In the genomic region with DNA sequence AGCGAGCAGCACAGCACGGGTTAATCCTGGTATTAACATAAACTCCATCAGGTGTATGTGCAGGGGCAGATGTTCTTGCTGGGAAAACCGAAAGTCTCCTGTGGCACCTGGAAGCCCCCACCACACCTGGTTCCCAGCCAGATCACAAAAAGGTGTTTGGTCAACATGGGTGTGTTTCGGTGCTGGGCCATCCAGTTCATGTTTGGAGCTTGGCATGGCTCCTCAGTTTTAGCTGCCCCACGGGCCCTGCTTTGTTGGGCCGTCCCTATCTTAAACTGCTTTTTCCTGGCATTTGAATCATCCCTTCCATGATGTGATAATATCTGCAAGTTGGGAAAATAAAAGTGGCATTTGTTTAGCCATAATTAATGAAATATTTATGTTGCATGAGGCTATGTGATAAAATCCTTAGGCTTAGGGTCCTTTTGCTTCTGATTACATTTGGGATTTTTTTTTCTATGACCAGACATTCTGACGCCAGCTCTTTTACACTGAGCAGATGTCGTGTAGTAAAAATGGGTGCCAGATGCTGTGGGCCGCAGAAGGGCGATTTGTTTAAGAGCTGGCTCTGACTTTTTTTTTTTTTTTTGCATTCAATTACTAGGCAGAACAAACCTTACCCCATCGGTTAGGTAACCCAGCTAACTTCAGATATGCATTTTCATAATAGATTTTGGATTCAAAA, we compare ENCODE assay signal across 8 mouse cellular contexts. TPM values are rescaled to one million over a fixed set of nuclear protein-coding genes. Genes with fewer than 3 reads are reported as not detected.
DNase-seq lines count a peak whose midpoint lies in the region; ATAC-seq lines count a peak whose summit lies in the region.

No protein-coding gene starts in this region.

- WGBS in hindbrain, embryonic 15.5 days, result 23% methylated on average over 11 of the region's 11 CpGs

- H3K4me3 ChIP-seq in hindbrain, embryonic 15.5 days, result no peak overlapping the region

- H3K36me3 ChIP-seq in hindbrain, embryonic 15.5 days, result no peaks in the 10 kb centered on the region

- peaks cover 31% of the 10 kb centered on the region for H3K4me1 ChIP-seq in hindbrain, embryonic 15.5 days (replicated peaks)

- H3K9ac ChIP-seq in hindbrain, embryonic 15.5 days, result no peak overlapping the region

- ATAC-seq in frontal cortex, adult (ENCODE audit: low TSS enrichment), result peak; percentile 36
- no peak; the same call in 1 of the 2 replicates for ATAC-seq in hindbrain, embryonic 15.5 days (ENCODE audit: low FRiP score, low read depth)

- H3K4me2 ChIP-seq in hindbrain, embryonic 15.5 days, result peak overlapping the region; percentile 15

- peak overlapping the region; percentile 79 for H3K27ac ChIP-seq in hindbrain, embryonic 15.5 days (replicated peaks)

- no peaks in the 10 kb centered on the region for H3K27me3 ChIP-seq in hindbrain, embryonic 15.5 days

- DNase-seq in frontal cortex, postnatal 10 days (ENCODE audit: low spot score in 2 of 2), result no peak
- peak; percentile 65 for DNase-seq in embryo, embryonic 11 days
- DNase-seq in mesoderm, embryonic 11.5 days (ENCODE audit: low read depth, low spot score), result peak; percentile 53
- no peak for DNase-seq in B cell, adult 2 months
- no peak for DNase-seq in urinary bladder, postnatal 14 days (ENCODE audit: low spot score)
- DNase-seq in kidney, adult 18-20 months, result no peak

- H3K9me3 ChIP-seq in hindbrain, embryonic 15.5 days, result no peaks in the 10 kb centered on the region

RNA-seq across cellular contexts. Expression of a gene that starts 36.9 kb away (rescaled TPM):
- 25.4 and 27.7 TPM in 2 replicates for polyA plus RNA-seq in hindbrain, embryonic 15.5 days (2015; fragmentation: Nextera tagmentation; extraction: Ambion mirVana)

Comparison
In these comparisons a context has a peak if more than half of its experiments do, and no peak if none do; other contexts are left out.
1. DNase-seq: peak in embryo, embryonic 11 days (single experiment) and mesoderm, embryonic 11.5 days (single experiment); none in frontal cortex, postnatal 10 days (0 of 2), B cell, adult 2 months (0 of 2), urinary bladder, postnatal 14 days (single experiment) and kidney, adult 18-20 months (single experiment).